Mouse (Mus musculus): Measurements from ENCODE around the gene Ankrd52.

DNA sequence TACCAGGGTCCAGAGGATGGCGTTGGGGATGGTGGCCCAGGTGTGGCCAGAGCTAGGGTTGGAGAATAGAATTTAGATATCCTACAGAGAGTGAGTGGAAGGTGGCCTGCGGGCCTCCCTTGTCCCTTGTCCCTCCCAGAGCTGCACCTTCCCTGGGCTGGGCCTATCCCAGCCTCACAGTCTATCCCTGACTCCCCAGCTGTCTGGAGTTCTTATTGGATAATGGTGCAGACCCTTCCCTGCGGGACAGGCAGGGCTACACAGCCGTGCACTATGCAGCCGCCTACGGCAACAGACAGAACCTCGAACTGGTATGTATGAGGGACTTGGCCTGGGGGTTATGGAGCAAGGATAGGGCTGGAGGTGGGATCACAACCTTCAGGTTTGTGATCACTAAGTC, 9.0 kb downstream of the Ankrd52 start:
- no peak for TF ChIP-seq ZKSCAN1 (IDR thresholded peaks at IDR 0.05; ENCODE audit: borderline replicate concordance, low read depth, low read length)
- no peak for TF ChIP-seq POLR2A (IDR thresholded peaks at IDR 0.05; ENCODE audit: low read depth, low read length)
- TF ChIP-seq CTCF (conservative IDR thresholded peaks at IDR 0.05 in 1 of 2, IDR thresholded peaks at IDR 0.05 in 1 of 2; ENCODE audit: low read depth in 2 of 2, low read length in 2 of 2), result no peak
- TF ChIP-seq NELFE (IDR thresholded peaks at IDR 0.05; ENCODE audit: low read depth, low read length), result no peak
- no peak for TF ChIP-seq TBP (conservative IDR thresholded peaks at IDR 0.05; ENCODE audit: low read depth, low read length)
- TF ChIP-seq JUN (IDR thresholded peaks at IDR 0.05; ENCODE audit: insufficient read depth, low read depth, low read length), result no peak
- TF ChIP-seq TCF12 (IDR thresholded peaks at IDR 0.05; ENCODE audit: low read depth, low read length), result no peak
- no peak for TF ChIP-seq CHD2 (IDR thresholded peaks at IDR 0.05; ENCODE audit: low read length)
- TF ChIP-seq MAFK (IDR thresholded peaks at IDR 0.05; ENCODE audit: insufficient replicate concordance, low read length), result no peak
- TF ChIP-seq MXI1 (IDR thresholded peaks at IDR 0.05; ENCODE audit: low read depth, low read length), result no peak
- TF ChIP-seq UBTF (IDR thresholded peaks at IDR 0.05; ENCODE audit: low read depth, low read length), result no peak
